Mouse (Mus musculus) lung, adult 2 months (tissue): Measurements from ENCODE around the gene Plxna4.

Experiments
- CTCF ChIP-seq: fragments of 200-500 bp; IDR thresholded peaks from 2 replicates; pipeline ENCODE4 v1.5.1; 2011; ENCODE audit warnings: mild to moderate bottlenecking, low read length, control low read depth; ENCODE audit not compliant: insufficient read depth
- POLR2A ChIP-seq: fragments of 200-500 bp; IDR thresholded peaks from 2 replicates; pipeline ENCODE4 v1.6.1; 2011; ENCODE audit warnings: low read depth, mild to moderate bottlenecking, control low read depth, low read length, borderline replicate concordance; ENCODE audit errors: extremely low read depth

- TF ChIP-seq CTCF (no peak), POLR2A (no peak)
Measured at GRCm38 (mm10) chr6:32212439-32212838, 375.6 kb downstream of the Plxna4 start.
